Mouse (Mus musculus) CD8-positive naive resting alpha-beta T cell, adult 57 days (primary cell): Measurements from ENCODE around the gene Zfp366. TPM values are rescaled to one million over a fixed set of nuclear protein-coding genes. Genes with fewer than 3 reads are reported as not detected.

Experiments
- total RNA-seq: library from RNA; stranded (reverse); gene quantifications from one replicate; pipeline ENCODE4 v1.2.4, GENCODE M21; 2023

Zfp366 gene
- total RNA-seq: 1.3 TPM

DNA sequence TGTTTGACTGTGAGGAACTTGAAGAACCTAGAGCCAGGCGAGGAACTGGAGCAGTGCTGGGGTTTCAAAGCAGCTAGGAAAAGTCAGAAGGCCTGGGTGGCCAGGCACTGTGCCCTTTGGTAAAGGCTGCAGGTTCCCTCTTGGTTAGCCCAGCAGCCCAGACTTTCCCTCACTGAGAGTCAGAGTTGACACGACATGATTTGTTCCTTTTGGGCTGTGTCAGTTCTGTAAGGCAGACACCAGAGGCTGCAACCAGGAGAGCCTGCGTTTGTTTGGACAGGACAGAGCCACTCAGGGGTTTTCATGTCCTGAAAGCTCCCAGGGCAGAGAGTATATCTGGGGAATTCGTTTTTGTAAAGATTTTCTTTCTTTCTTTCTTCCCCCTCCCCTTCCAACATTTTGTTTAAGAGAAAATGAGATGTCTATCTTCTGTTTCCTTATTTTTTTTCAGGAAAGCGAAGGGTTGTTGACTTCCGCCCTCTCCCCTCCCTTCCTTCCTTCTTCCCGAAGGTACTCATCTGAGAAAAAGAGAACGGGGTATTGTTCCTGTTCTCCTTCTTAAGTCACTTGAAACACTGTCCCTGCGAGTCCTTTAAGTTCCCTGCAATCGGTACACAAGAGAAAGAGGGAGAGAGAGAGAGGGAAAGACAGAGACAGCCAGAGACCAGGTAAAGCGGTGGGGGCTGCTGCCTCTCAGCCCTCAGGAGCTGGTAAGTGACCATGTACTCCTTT, at the start of gene Zfp366:
Zfp366 (plus strand) TSS at position 669 of the 732 bp plus-strand sequence.

Other genes with a start within 250 kb of the Zfp366 start
- not detected for gene 1700024P04Rik, start 200.3 kb upstream of the Zfp366 start, total RNA-seq
- 35.2 TPM for gene Ptcd2, start 159.9 kb downstream of the Zfp366 start, total RNA-seq
- 15.5 TPM for gene Mrps27, start 160.0 kb downstream of the Zfp366 start, total RNA-seq